Mouse (Mus musculus) WW6 (cell line): ENCODE data around the gene Lamtor5.
"Not testable (repeated sequence)": the region's sequence is repeated elsewhere in the genome, so short reads cannot be mapped to it uniquely, and the experiment has no call there.

ENCODE experiments used
- DNase-seq: peaks from one replicate; pipeline ENCODE4 v3.0.0-alpha.2; 2013; ENCODE audit warnings: low read depth, low spot score

The Lamtor5 gene

GRCm38 (mm10) chr3:107272433-107272832 lies 6.2 kb upstream of the Lamtor5 start:
- no peak for DNase-seq

- DNase-seq: no peak
Observed at GRCm38 (mm10) chr3:107273820-107274219, 4.8 kb upstream of the Lamtor5 start.

GRCm38 (mm10) chr3:107275351-107275750 lies 3.3 kb upstream of the Lamtor5 start:
- DNase-seq: no peak

- DNase-seq: no peak
Observed at GRCm38 (mm10) chr3:107275996-107276395, 2.7 kb upstream of the Lamtor5 start.

GRCm38 (mm10) chr3:107276626-107277025 lies 2.0 kb upstream of the Lamtor5 start:
- no peak for DNase-seq

- no peak for DNase-seq
Observed at GRCm38 (mm10) chr3:107286123-107286522, 7.5 kb downstream of the Lamtor5 start.

GRCm38 (mm10) chr3:107287346-107287745 lies 8.7 kb downstream of the Lamtor5 start:
- DNase-seq: no peak

- DNase-seq: no peak
Observed at GRCm38 (mm10) chr3:107290764-107291381, 12.2 kb downstream of the Lamtor5 start, which contains the start of gene Slc16a4. Slc16a4 (plus strand) TSS chr3:107291230.

- DNase-seq: no peak
Observed at GRCm38 (mm10) chr3:107295672-107296360, 17.2 kb downstream of the Lamtor5 start.

- not testable (repeated sequence) for DNase-seq
Observed at GRCm38 (mm10) chr3:107296917-107297316, 18.3 kb downstream of the Lamtor5 start.

- no peak for DNase-seq
Observed at GRCm38 (mm10) chr3:107317338-107317737, 38.7 kb downstream of the Lamtor5 start.

- no peak for DNase-seq
Observed at GRCm38 (mm10) chr3:107321141-107321540, 42.5 kb downstream of the Lamtor5 start.

- no peak for DNase-seq
Observed at GRCm38 (mm10) chr3:107321776-107322175, 43.1 kb downstream of the Lamtor5 start.

GRCm38 (mm10) chr3:107326442-107326841 lies 47.8 kb downstream of the Lamtor5 start:
- DNase-seq: no peak

GRCm38 (mm10) chr3:107330503-107331424 lies 52.1 kb downstream of the Lamtor5 start:
- no peak for DNase-seq

- DNase-seq: no peak
Observed at GRCm38 (mm10) chr3:107331746-107332126, 53.1 kb downstream of the Lamtor5 start.

- no peak for DNase-seq
Observed at GRCm38 (mm10) chr3:107332127-107332959, 53.7 kb downstream of the Lamtor5 start.

GRCm38 (mm10) chr3:107332960-107333380 lies 54.3 kb downstream of the Lamtor5 start:
- DNase-seq: no peak
